ENCODE assay signal across 9 mouse cellular contexts in genomic region chr2:159069180-159069579, GRCm38 (mm10).
DNase-seq lines count a peak whose midpoint lies in the region; ATAC-seq lines count a peak whose summit lies in the region.
"Had no signal": no experiment of that assay in that cellular context is flagged by ENCODE, and none has a peak within 500 bp of the region (broad histone marks: within the 10 kb centered on the region; RNA-seq: fewer than 3 reads in every experiment).

No protein-coding gene starts in this region.

- 0 out of 2 replicates have a peak, but pooled peaks cover 5% of the 10 kb centered on the region for H3K4me1 ChIP-seq in lung, embryonic 15.5 days
- 0 out of 2 replicates have a peak, but pooled peaks cover 4% of the 10 kb centered on the region for H3K4me1 ChIP-seq in neural tube, embryonic 12.5 days
- no peaks in the 10 kb centered on the region for H3K4me1 ChIP-seq in liver, embryonic 12.5 days
- H3K4me1 ChIP-seq: liver, embryonic 15.5 days had no signal

- ATAC-seq in lung, embryonic 15.5 days (ENCODE audit: borderline replicate concordance, extremely low read depth, low FRiP score, low TSS enrichment) = no peak
- ATAC-seq in neural tube, embryonic 12.5 days (ENCODE audit: low FRiP score, low read depth) = peak; percentile 41; the same call in 1 of the 2 replicates
- no peak for ATAC-seq in CD4-positive, CD25-positive, alpha-beta regulatory T cell, adult 4 months
- ATAC-seq in liver, embryonic 12.5 days = no peak

- no peak overlapping the region for H3K4me2 ChIP-seq in lung, embryonic 15.5 days
- no peak overlapping the region for H3K4me2 ChIP-seq in neural tube, embryonic 12.5 days (replicated peaks)
- no peak overlapping the region for H3K4me2 ChIP-seq in liver, embryonic 12.5 days
- H3K4me2 ChIP-seq: liver, embryonic 15.5 days had no signal

- no peak overlapping the region for H3K4me3 ChIP-seq in lung, embryonic 15.5 days
- no peak overlapping the region for H3K4me3 ChIP-seq in neural tube, embryonic 12.5 days
- H3K4me3 ChIP-seq in liver, embryonic 12.5 days = no peak overlapping the region
- H3K4me3 ChIP-seq: liver, embryonic 15.5 days had no signal

- H3K27me3 ChIP-seq in lung, embryonic 15.5 days = no peaks in the 10 kb centered on the region
- H3K27me3 ChIP-seq in neural tube, embryonic 12.5 days (replicated peaks) = peaks cover 58% of the 10 kb centered on the region
- H3K27me3 ChIP-seq in liver, embryonic 12.5 days (replicated peaks) = no peaks in the 10 kb centered on the region
- H3K27me3 ChIP-seq: liver, embryonic 15.5 days had no signal

- H3K9me3 ChIP-seq in lung, embryonic 15.5 days = no peaks in the 10 kb centered on the region
- 0 out of 2 replicates have a peak, but pooled peaks cover 3% of the 10 kb centered on the region for H3K9me3 ChIP-seq in neural tube, embryonic 12.5 days
- no peaks in the 10 kb centered on the region for H3K9me3 ChIP-seq in liver, embryonic 12.5 days (replicated peaks)
- H3K9me3 ChIP-seq: liver, embryonic 15.5 days had no signal

- no peak for DNase-seq in lung, adult 18-20 months
- DNase-seq in cerebellum, adult 9-10 months = peak; percentile 84
- DNase-seq in kidney, adult 9 months = peak; percentile 86
- DNase-seq in adipocyte (ENCODE audit: low spot score) = no peak

- H3K27ac ChIP-seq in lung, embryonic 15.5 days = peak overlapping the region; percentile 66
- no peak overlapping the region for H3K27ac ChIP-seq in neural tube, embryonic 12.5 days
- no peak overlapping the region for H3K27ac ChIP-seq in liver, embryonic 12.5 days
- H3K27ac ChIP-seq: liver, embryonic 15.5 days had no signal

- 23% methylated on average over 6 of the region's 6 CpGs for WGBS in lung, embryonic 15.5 days
- WGBS in neural tube, embryonic 12.5 days = 6% methylated on average over 6 of the region's 6 CpGs
- 21% methylated on average over 6 of the region's 6 CpGs for WGBS in liver, embryonic 12.5 days (ENCODE audit: insufficient replicate concordance)

- H3K36me3 ChIP-seq in lung, embryonic 15.5 days = no peaks in the 10 kb centered on the region
- no peaks in the 10 kb centered on the region for H3K36me3 ChIP-seq in neural tube, embryonic 12.5 days
- no peaks in the 10 kb centered on the region for H3K36me3 ChIP-seq in liver, embryonic 12.5 days
- H3K36me3 ChIP-seq: liver, embryonic 15.5 days had no signal

- no peak overlapping the region for H3K9ac ChIP-seq in lung, embryonic 15.5 days
- no peak overlapping the region for H3K9ac ChIP-seq in neural tube, embryonic 12.5 days
- H3K9ac ChIP-seq in liver, embryonic 12.5 days = no peak overlapping the region
- H3K9ac ChIP-seq: liver, embryonic 15.5 days had no signal

Comparison
In these comparisons a context has a peak if more than half of its experiments do, and no peak if none do; other contexts are left out.
1. DNase-seq: peak in cerebellum, adult 9-10 months (single experiment) and kidney, adult 9 months (single experiment); none in lung, adult 18-20 months (0 of 2) and adipocyte (single experiment).